Mouse (Mus musculus) adrenal gland, postnatal 10 days (tissue): ENCODE data around the gene Reep3. TPM values are rescaled to one million over a fixed set of nuclear protein-coding genes. Genes with fewer than 3 reads are reported as not detected.

Experiments used
- DNase-seq: peaks from one replicate; pipeline ENCODE4 v3.0.0; 2021; ENCODE audit warnings: mixed read lengths
- total RNA-seq, 2 experiments: library from RNA; stranded (reverse); gene quantifications; 2 replicates each; pipeline ENCODE4 v1.2.3; 2021

The Reep3 gene
- total RNA-seq, 2 experiments from 2014 or later = 45.8 to 46.9 TPM

- DNase-seq = no peak
Observed at GRCm38 (mm10) chr10:67052429-67052828, 44.3 kb downstream of the Reep3 start.

- no peak for DNase-seq
Observed at GRCm38 (mm10) chr10:67051466-67051865, 45.3 kb downstream of the Reep3 start.

GRCm38 (mm10) chr10:67050766-67051165, 46.0 kb downstream of the Reep3 start:
- no peak for DNase-seq

- no peak for DNase-seq
Observed at GRCm38 (mm10) chr10:67049621-67050020, 47.1 kb downstream of the Reep3 start.

GRCm38 (mm10) chr10:67048871-67049615, 47.7 kb downstream of the Reep3 start:
- no peak for DNase-seq

GRCm38 (mm10) chr10:67047712-67048645, 48.8 kb downstream of the Reep3 start:
- DNase-seq = no peak

- DNase-seq = no peak
Observed at GRCm38 (mm10) chr10:67045192-67045899, 51.4 kb downstream of the Reep3 start.

GRCm38 (mm10) chr10:67044346-67044745, 52.4 kb downstream of the Reep3 start:
- peak; percentile 51 for DNase-seq

- no peak for DNase-seq
Observed at GRCm38 (mm10) chr10:67043236-67043635, 53.5 kb downstream of the Reep3 start.

GRCm38 (mm10) chr10:67040410-67040809, 56.3 kb downstream of the Reep3 start:
- no peak for DNase-seq

- DNase-seq = no peak
Observed at GRCm38 (mm10) chr10:67039001-67039400, 57.7 kb downstream of the Reep3 start.

GRCm38 (mm10) chr10:67036542-67036941, 60.2 kb downstream of the Reep3 start:
- no peak for DNase-seq

- DNase-seq = no peak
Observed at GRCm38 (mm10) chr10:67036141-67036540, 60.6 kb downstream of the Reep3 start.

- DNase-seq = no peak
Observed at GRCm38 (mm10) chr10:67031186-67031585, 65.6 kb downstream of the Reep3 start.

- no peak for DNase-seq
Observed at GRCm38 (mm10) chr10:67029297-67029696, 67.4 kb downstream of the Reep3 start.

GRCm38 (mm10) chr10:67026375-67026774, 70.4 kb downstream of the Reep3 start:
- no peak for DNase-seq

GRCm38 (mm10) chr10:67025573-67026236, 71.0 kb downstream of the Reep3 start:
- peak; percentile 81 for DNase-seq

- no peak for DNase-seq
Observed at GRCm38 (mm10) chr10:67024391-67024790, 72.4 kb downstream of the Reep3 start.

- no peak for DNase-seq
Observed at GRCm38 (mm10) chr10:67023092-67023491, 73.7 kb downstream of the Reep3 start.

GRCm38 (mm10) chr10:67021494-67021893, 75.3 kb downstream of the Reep3 start:
- DNase-seq = peak; percentile 60

- peak; percentile 65 for DNase-seq
Observed at GRCm38 (mm10) chr10:67018875-67019274, 77.9 kb downstream of the Reep3 start.

- no peak for DNase-seq
Observed at GRCm38 (mm10) chr10:67017891-67018290, 78.9 kb downstream of the Reep3 start.
